Mouse (Mus musculus): Measurements from ENCODE around the gene Mllt11. TPM values are rescaled to one million over a fixed set of nuclear protein-coding genes. Genes with fewer than 3 reads are reported as not detected.

Mllt11 gene
- total and polyA plus RNA-seq, 2 experiments from 2014 or later: 347 to 446 TPM

DNA sequence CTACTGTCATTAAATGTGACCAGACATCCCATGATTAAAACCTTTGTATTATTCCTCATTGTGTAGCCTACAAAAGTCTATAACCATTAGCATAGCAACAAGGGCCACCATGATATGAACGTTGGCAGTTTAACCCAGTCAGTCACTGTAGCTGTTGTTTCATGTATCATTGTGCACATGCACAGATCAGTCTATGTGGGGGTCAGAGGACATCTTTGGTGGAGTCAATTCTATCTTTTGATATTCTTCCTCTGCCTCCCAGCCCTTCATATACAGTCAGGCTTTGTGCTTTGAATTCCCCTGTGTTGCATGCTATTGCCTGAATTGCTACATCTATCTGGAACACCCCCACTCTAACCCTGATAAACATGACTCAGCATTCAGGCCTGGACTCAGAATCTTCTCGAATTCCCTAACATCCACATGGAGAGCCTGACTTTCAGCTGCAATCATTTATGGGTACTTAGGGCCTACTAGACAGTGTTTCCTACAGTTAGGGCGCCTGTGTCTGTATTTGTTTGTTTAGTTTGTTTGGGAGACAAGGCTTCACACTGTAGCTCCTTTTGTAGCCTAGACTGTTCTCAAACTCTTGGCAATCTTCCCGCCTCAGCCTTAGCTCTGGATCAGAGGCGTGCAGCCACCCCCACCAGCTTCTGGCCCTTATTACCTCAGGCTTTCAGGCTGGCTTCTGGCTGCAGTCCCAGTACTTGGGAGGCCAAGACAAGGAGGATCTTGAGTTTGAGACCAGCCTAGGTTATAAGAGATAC is 14.7 kb upstream of the Mllt11 start:
- no peak overlapping the region for H3K9ac ChIP-seq (replicated peaks; ENCODE audit: low read length)
- no peak for TF ChIP-seq CTCF (IDR thresholded peaks at IDR 0.05; ENCODE audit: low read depth)
- no peak overlapping the region for H3K4me3 ChIP-seq (ENCODE audit: low read length)
- peak; percentile 77 for ATAC-seq
- H3K27ac ChIP-seq: no peak overlapping the region
- DNase-seq (ENCODE audit: low spot score): peak; percentile 67
- no peaks in the 10 kb centered on the region for H3K36me3 ChIP-seq (ENCODE audit: insufficient read depth, low read length)
- H3K9me3 ChIP-seq (ENCODE audit: low read length): no peaks in the 10 kb centered on the region
- H3K4me1 ChIP-seq (ENCODE audit: insufficient read depth, low read length): no peaks in the 10 kb centered on the region
- H3K27me3 ChIP-seq (ENCODE audit: insufficient read depth, low read length): no peaks in the 10 kb centered on the region
- H3K4me2 ChIP-seq (ENCODE audit: low read depth, low read length): no peak overlapping the region
- 67% methylated on average over 5 of the region's 5 CpGs for WGBS

- no peak for DNase-seq (ENCODE audit: low spot score)
- Histone ChIP-seq H3K4me3 (ENCODE audit: low read length) (no peak overlapping the region), H3K27ac (no peak overlapping the region), H3K9ac (replicated peaks; ENCODE audit: low read length) (no peak overlapping the region), H3K9me3 (ENCODE audit: low read length) (no peaks in the 10 kb centered on the region), H3K27me3 (ENCODE audit: insufficient read depth, low read length) (no peaks in the 10 kb centered on the region), H3K36me3 (ENCODE audit: insufficient read depth, low read length) (no peaks in the 10 kb centered on the region), H3K4me2 (ENCODE audit: low read depth, low read length) (no peak overlapping the region), H3K4me1 (ENCODE audit: insufficient read depth, low read length) (no peaks in the 10 kb centered on the region)
- 84% methylated on average over 2 of the region's 2 CpGs for WGBS
- no peak for TF ChIP-seq CTCF (IDR thresholded peaks at IDR 0.05; ENCODE audit: low read depth)
- no peak for ATAC-seq
Observed at GRCm38 (mm10) chr3:95243086-95243485, 11.1 kb upstream of the Mllt11 start.

GRCm38 (mm10) chr3:95241498-95241897 is 9.5 kb upstream of the Mllt11 start, which contains the start of gene Gm128:
Gene Gm128 (minus strand): TSS chr3:95241598.
- WGBS: 74% methylated on average over 7 of the region's 7 CpGs
- no peak within 1 kb of the TSS for H3K9ac ChIP-seq (replicated peaks; ENCODE audit: low read length)

DNA sequence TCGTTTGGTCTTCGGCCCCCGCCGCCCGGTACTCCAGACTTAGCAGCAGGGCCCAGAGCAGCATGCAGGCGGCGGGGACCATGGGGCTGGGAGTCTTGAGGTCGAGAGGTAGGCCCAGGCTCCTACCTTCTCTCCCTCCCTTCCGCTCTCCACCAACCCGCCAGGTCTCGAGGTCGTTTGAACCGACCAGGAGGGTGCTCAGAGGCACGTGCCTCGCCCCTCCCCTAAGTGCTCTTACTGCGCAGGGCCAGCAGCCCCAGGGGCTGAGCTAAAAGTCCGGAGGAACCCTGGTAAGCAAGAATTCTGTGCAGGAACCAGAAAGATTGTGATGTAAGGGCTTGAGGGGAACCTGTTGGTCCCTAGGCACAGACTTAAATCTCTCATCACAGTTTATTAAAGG is 8.9 kb upstream of the Mllt11 start:
- DNase-seq (ENCODE audit: low spot score): no peak
- H3K4me1 ChIP-seq (ENCODE audit: insufficient read depth, low read length): no peaks in the 10 kb centered on the region
- H3K9ac ChIP-seq (replicated peaks; ENCODE audit: low read length): no peak overlapping the region
- no peak for TF ChIP-seq CTCF (IDR thresholded peaks at IDR 0.05; ENCODE audit: low read depth)
- peaks cover 12% of the 10 kb centered on the region; the same call in 1 of the 2 replicates for H3K36me3 ChIP-seq (ENCODE audit: insufficient read depth, low read length)
- ATAC-seq: peak; percentile 27; the same call in 1 of the 2 replicates
- no peak overlapping the region for H3K4me2 ChIP-seq (ENCODE audit: low read depth, low read length)
- 50% methylated on average over 17 of the region's 17 CpGs for WGBS
- no peaks in the 10 kb centered on the region for H3K27me3 ChIP-seq (ENCODE audit: insufficient read depth, low read length)
- H3K4me3 ChIP-seq (ENCODE audit: low read length): no peak overlapping the region
- no peak overlapping the region for H3K27ac ChIP-seq
- H3K9me3 ChIP-seq (ENCODE audit: low read length): no peaks in the 10 kb centered on the region

More at GRCm38 (mm10) chr3:95241498-95241897, 9.5 kb upstream of the Mllt11 start, which contains the start of gene Gm128:
- Histone ChIP-seq H3K27ac (no peak within 1 kb of the TSS), H3K27me3 (ENCODE audit: insufficient read depth, low read length) (no peaks in the 10 kb centered on the region), H3K4me1 (ENCODE audit: insufficient read depth, low read length) (no peaks in the 10 kb centered on the region), H3K9me3 (ENCODE audit: low read length) (no peaks in the 10 kb centered on the region), H3K4me2 (ENCODE audit: low read depth, low read length) (no peak within 1 kb of the TSS), H3K36me3 (ENCODE audit: insufficient read depth, low read length) (peaks cover 7% of the 10 kb centered on the region; the same call in 1 of the 2 replicates), H3K4me3 (ENCODE audit: low read length) (no peak within 1 kb of the TSS)
- no peak for ATAC-seq
- DNase-seq (ENCODE audit: low spot score): no peak
- no peak for TF ChIP-seq CTCF (IDR thresholded peaks at IDR 0.05; ENCODE audit: low read depth)

- Histone ChIP-seq H3K27me3 (ENCODE audit: insufficient read depth, low read length) (no peaks in the 10 kb centered on the region), H3K4me2 (ENCODE audit: low read depth, low read length) (no peak overlapping the region), H3K9me3 (ENCODE audit: low read length) (no peaks in the 10 kb centered on the region), H3K27ac (no peak overlapping the region), H3K9ac (replicated peaks; ENCODE audit: low read length) (no peak overlapping the region), H3K36me3 (ENCODE audit: insufficient read depth, low read length) (peaks cover 22% of the 10 kb centered on the region; the same call in 1 of the 2 replicates), H3K4me1 (ENCODE audit: insufficient read depth, low read length) (no peaks in the 10 kb centered on the region), H3K4me3 (ENCODE audit: low read length) (no peak overlapping the region)
- WGBS: 89% methylated on average over 12 of the region's 12 CpGs
- TF ChIP-seq CTCF (IDR thresholded peaks at IDR 0.05; ENCODE audit: low read depth): no peak
- DNase-seq (ENCODE audit: low spot score): no peak
- ATAC-seq: no peak
Observed at GRCm38 (mm10) chr3:95239971-95240370, 8.0 kb upstream of the Mllt11 start.

DNA sequence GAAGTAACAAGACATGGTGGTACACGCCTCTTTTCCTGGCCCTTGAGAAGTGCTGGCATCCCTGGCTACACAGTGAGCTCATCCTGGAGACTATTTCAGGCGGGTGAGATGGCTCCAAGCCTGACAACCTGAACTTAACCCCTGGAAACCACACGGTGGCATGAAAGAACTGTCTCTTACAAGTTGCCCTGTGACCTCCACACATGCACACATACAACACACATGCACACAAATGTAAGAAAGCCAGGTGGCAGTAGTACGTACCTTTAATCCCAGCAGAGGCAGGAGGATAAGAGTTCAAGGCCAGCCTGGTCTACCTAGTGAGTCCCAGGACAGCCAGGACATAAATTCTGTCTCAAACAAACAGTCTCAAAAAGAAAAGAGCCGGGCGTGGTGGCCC is 7.1 kb upstream of the Mllt11 start:
- TF ChIP-seq CTCF (IDR thresholded peaks at IDR 0.05; ENCODE audit: low read depth): no peak
- H3K36me3 ChIP-seq (ENCODE audit: insufficient read depth, low read length): peaks cover 31% of the 10 kb centered on the region
- no peak overlapping the region for H3K4me2 ChIP-seq (ENCODE audit: low read depth, low read length)
- no peaks in the 10 kb centered on the region for H3K4me1 ChIP-seq (ENCODE audit: insufficient read depth, low read length)
- H3K9ac ChIP-seq (replicated peaks; ENCODE audit: low read length): no peak overlapping the region
- 84% methylated on average over 6 of the region's 6 CpGs for WGBS
- ATAC-seq (no peak), DNase-seq (ENCODE audit: low spot score) (no peak)
- no peak overlapping the region for H3K4me3 ChIP-seq (ENCODE audit: low read length)
- H3K9me3 ChIP-seq (ENCODE audit: low read length): no peaks in the 10 kb centered on the region
- H3K27me3 ChIP-seq (ENCODE audit: insufficient read depth, low read length): no peaks in the 10 kb centered on the region
- H3K27ac ChIP-seq: no peak overlapping the region

GRCm38 (mm10) chr3:95237541-95238099 is 5.6 kb upstream of the Mllt11 start:
- no peaks in the 10 kb centered on the region for H3K9me3 ChIP-seq (ENCODE audit: low read length)
- H3K36me3 ChIP-seq (ENCODE audit: insufficient read depth, low read length): peaks cover 44% of the 10 kb centered on the region

More at GRCm38 (mm10) chr3:95237541-95238099, 5.6 kb upstream of the Mllt11 start:
- ATAC-seq (no peak), DNase-seq (ENCODE audit: low spot score) (no peak)
- H3K27ac ChIP-seq: no peak overlapping the region
- no peak overlapping the region for H3K4me3 ChIP-seq (ENCODE audit: low read length)
- H3K4me2 ChIP-seq (ENCODE audit: low read depth, low read length): no peak overlapping the region
- no peak for TF ChIP-seq CTCF (IDR thresholded peaks at IDR 0.05; ENCODE audit: low read depth)
- 89% methylated on average over 8 of the region's 8 CpGs for WGBS
- no peaks in the 10 kb centered on the region for H3K4me1 ChIP-seq (ENCODE audit: insufficient read depth, low read length)
- no peaks in the 10 kb centered on the region for H3K27me3 ChIP-seq (ENCODE audit: insufficient read depth, low read length)
- no peak overlapping the region for H3K9ac ChIP-seq (replicated peaks; ENCODE audit: low read length)
